Mouse (Mus musculus): Measurements from ENCODE around the gene Rsf1.
A peak's percentile ranks its signal among the peaks of the same experiment; 100 is the strongest.

The Rsf1 gene

GRCm38 (mm10) chr7:97579067-97579975 is at the start of gene Rsf1, which contains the start of gene Aamdc:
Gene Rsf1, plus strand, starts transcription at chr7:97579889.
Gene Aamdc, minus strand, starts transcription at chr7:97579497.
- DNase-seq (ENCODE audit: low spot score): peak; percentile 97

- no peak for DNase-seq (ENCODE audit: low spot score)
These were observed 44.2 kb upstream of the Rsf1 start for GRCm38 (mm10) chr7:97535531-97535930.

- DNase-seq (ENCODE audit: low spot score): no peak
These were observed 43.1 kb upstream of the Rsf1 start for GRCm38 (mm10) chr7:97536571-97536970.

GRCm38 (mm10) chr7:97546462-97546861 is 33.2 kb upstream of the Rsf1 start:
- no peak for DNase-seq (ENCODE audit: low spot score)

DNA sequence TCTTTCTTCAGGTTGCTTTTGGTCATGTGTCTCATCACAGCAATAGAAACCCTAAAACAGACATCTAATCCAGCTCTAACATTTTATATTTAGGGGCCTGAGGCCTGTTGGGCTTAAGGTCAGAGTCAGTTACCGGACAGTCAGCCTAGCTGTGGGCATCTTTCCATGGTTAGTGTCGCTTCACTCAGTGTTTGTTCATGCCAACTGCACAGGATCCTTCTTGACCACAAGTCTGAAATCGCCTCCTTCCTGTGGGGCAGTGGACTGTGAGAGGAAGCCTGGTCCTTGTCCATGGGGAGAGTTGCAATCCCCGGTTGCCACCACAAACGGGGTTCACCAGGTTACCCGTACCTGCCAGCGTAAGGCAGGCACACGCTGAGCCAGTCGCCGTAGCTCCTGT is 30.4 kb upstream of the Rsf1 start:
- no peak for DNase-seq (ENCODE audit: low spot score)

GRCm38 (mm10) chr7:97550673-97551072 is 29.0 kb upstream of the Rsf1 start:
- DNase-seq (ENCODE audit: low spot score): no peak

DNA sequence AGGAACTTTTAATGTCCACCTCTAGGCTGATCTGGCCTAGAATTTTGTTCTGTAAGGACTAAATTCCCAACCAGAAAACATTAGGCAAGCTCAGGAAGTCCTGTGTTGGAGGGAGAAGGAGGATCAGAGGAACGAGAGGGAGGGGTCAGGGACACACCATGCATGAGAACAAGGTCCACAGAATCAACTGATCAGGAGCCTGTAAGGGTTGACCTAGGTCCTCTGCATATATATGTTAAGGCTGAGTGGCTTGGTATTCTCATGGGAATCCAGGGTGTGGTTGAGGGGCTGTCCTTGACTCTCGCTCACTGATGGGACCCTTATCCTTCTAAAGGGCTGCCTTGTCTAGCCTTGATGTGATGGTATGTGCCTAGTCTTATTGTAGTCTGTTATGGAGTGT is 16.1 kb upstream of the Rsf1 start:
- no peak for DNase-seq (ENCODE audit: low spot score)

GRCm38 (mm10) chr7:97569372-97569771 is 10.3 kb upstream of the Rsf1 start:
- DNase-seq (ENCODE audit: low spot score): no peak

DNA sequence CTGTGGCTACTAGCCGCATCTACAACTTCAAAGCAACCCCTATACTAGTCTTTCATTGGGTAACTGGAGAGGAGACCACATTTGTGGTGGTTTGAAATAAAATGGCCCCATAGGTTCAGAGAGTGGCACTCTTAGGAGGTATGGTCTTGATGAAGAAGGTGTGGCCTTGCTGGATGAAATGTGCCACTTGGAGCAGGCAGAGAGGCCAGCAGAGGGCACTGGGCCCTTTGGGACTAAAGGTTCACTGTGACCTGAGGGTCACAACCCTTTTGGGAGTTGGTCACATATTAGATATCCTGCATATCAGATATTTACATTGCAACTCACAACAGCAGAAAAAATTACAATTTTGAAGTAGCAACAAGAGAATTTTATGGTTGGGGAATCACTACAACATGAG is 9.3 kb upstream of the Rsf1 start:
- DNase-seq (ENCODE audit: low spot score): no peak

DNA sequence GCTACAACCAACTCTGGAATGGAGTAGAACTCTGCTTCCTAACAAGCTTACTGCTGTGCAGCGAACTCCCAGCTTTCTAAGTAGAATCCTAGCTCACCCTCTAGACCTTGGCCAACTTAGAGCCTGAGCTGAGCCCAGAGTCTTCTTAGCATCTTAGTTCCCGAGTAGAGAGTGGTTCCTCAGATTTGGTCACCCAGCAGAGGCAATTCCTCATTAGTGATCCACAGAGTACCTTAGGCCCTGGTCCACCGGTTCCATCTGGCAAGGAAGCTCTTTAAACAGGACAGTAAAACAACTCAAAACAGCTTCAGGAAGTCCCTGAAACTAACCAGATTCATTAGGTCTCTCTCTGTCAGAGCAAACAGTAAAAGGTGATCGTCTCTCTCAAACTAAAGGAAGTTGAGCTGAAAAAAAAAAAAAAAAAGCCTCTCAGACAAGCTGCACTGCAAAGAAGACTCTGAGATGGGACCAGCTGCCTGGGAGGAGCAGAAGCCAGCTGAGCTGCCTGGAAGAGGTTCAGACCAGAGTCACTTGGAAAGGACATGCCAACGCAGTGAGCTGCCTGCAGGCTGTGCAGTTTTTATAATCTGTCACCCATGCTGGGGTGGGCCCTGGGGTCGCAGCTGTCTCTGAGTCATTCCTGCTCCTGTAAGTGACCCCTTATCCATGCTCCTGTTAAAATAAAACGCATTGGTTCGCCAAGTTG is 1.2 kb upstream of the Rsf1 start:
- DNase-seq (ENCODE audit: low spot score): no peak

DNA sequence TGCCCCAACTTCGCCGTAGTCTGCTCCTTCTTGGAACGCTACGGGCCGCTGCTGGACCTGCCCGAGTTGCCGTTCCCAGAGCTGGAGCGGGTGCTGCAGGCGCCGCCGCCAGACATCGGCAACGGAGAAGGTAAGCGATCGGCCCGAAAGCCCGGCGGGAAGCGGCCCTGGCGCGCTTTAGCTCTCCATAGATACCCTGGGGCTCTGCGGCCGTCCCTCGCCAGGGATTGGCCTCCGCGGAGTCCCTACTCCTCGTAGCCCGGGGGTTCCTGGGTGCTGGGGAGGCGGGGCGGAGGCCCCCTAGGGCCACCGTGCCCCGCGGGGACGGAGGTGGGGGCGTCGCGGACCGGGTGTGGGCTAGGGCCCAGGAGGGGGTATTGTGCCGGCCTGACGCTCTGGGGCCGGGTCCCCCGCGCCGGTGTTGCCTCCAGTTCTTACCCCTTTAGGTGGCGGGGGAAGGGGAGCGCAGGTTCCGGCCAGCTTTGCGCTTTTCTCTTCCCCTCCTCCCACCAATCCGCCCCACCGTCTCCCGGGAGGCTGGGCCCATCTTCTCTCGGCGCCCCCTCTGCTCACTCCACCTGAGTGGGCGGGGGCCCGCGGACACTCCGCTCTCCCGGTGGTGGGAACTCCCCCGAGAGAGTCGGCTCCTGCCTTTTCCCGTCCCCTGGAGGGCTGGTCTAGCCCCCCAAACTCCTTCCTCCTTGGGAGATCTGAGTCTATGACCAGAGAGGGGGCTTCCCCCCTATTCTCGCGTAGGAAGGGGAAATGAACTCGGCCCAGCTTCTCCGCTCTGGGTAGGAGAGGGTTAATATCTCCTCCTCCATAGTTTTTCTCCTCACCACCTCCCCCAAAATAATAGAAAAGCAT is 520 bp downstream of the Rsf1 start:
- DNase-seq (ENCODE audit: low spot score): peak; percentile 29

GRCm38 (mm10) chr7:97580843-97581214 is 1.1 kb downstream of the Rsf1 start:
- DNase-seq (ENCODE audit: low spot score): peak; percentile 73

GRCm38 (mm10) chr7:97588506-97588905 is 8.8 kb downstream of the Rsf1 start:
- no peak for DNase-seq (ENCODE audit: low spot score)

- no peak for DNase-seq (ENCODE audit: low spot score)
These were observed 10.8 kb downstream of the Rsf1 start for GRCm38 (mm10) chr7:97590488-97590887.

DNA sequence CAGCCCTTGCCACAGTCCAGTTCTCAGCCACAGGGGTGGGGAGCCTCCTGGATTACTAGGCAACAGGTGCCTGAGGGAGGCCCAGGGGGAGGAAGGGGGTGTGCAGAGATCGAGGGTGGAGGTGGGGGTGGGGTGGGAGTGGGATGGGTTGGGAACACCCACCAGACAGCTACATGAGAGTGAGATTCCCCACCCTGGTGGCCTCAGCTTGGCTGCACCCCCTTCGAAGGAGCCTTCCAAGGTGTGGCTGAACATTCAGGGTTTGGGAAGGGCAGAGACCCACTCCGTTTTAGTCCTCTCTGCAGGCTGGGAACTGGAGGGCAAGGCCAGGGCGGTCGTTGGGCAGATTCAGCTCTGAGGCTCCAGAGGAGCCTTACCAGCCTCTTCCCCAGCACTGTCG is 11.6 kb downstream of the Rsf1 start:
- no peak for DNase-seq (ENCODE audit: low spot score)

- no peak for DNase-seq (ENCODE audit: low spot score)
These were observed 12.7 kb downstream of the Rsf1 start for GRCm38 (mm10) chr7:97592396-97592795.

DNA sequence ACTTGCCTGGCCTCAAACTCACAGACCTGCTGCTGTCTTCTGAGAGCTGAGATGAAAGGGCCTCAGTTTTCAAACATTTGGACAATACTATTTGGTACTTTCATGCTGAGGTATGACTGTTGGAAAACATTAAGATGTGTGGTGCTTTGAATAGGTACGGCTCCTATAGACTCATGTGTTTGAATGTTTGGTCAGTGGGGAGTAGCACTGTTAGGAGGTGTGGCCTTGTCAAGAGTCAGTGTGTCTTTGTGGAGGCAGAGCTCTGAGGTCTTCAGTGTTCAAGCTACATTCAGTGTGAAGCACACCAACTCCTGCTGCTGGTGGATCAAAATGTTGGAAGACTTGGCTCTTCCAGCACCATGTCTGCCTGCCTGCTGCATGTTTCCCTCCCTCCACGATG is 13.8 kb downstream of the Rsf1 start:
- no peak for DNase-seq (ENCODE audit: low spot score)

GRCm38 (mm10) chr7:97598548-97598947 is 18.9 kb downstream of the Rsf1 start:
- DNase-seq (ENCODE audit: low spot score): no peak

DNA sequence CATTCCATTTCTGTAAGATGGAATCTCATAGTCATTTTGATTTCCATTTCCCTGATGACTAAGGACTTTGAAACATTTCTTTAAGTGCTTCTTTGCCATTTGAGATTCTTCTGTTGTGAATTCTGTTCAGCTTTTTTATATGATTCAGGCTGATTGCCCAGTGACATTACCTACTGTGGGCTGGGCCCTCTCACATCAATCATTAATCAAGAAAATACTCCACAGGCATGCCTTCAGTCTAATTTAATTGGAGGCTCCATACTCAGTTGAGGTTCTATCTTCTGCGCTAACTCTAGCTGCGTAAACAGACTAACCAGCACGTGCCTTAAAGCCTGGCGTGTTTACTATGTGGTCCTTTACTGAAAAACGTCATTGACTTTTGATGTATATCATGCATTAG is 41.7 kb downstream of the Rsf1 start:
- DNase-seq (ENCODE audit: low spot score): no peak

GRCm38 (mm10) chr7:97622676-97623075 is 43.0 kb downstream of the Rsf1 start:
- DNase-seq (ENCODE audit: low spot score): no peak

GRCm38 (mm10) chr7:97623402-97623801 is 43.7 kb downstream of the Rsf1 start:
- no peak for DNase-seq (ENCODE audit: low spot score)

GRCm38 (mm10) chr7:97629351-97629750 is 49.7 kb downstream of the Rsf1 start:
- DNase-seq (ENCODE audit: low spot score): no peak

Data from ovary, adult 18-20 months (tissue).